Mouse (Mus musculus) gastrocnemius, postnatal 10 days (tissue): ENCODE data around the gene Irf1. TPM values are rescaled to one million over a fixed set of nuclear protein-coding genes. Genes with fewer than 3 reads are reported as not detected.

Experiments used
- DNase-seq: peaks from one replicate; pipeline ENCODE4 v3.0.0; 2021; ENCODE audit warnings: mixed read lengths
- total RNA-seq, 2 experiments: library from RNA; stranded (reverse); gene quantifications; 2 replicates each; pipeline ENCODE4 v1.2.3; 2021

Irf1 gene
- total RNA-seq, 2 experiments from 2014 or later: 9.4 to 13.7 TPM

GRCm38 (mm10) chr11:53785311-53785936 lies 15.6 kb downstream of the Irf1 start:
- DNase-seq: no peak

- DNase-seq: no peak
Observed at GRCm38 (mm10) chr11:53786058-53787031, 16.5 kb downstream of the Irf1 start.

- DNase-seq: peak; percentile 35
Observed at GRCm38 (mm10) chr11:53788196-53788595, 18.4 kb downstream of the Irf1 start.

- no peak for DNase-seq
Observed at GRCm38 (mm10) chr11:53789277-53789676, 19.5 kb downstream of the Irf1 start.

GRCm38 (mm10) chr11:53792986-53793385 lies 23.2 kb downstream of the Irf1 start:
- DNase-seq: peak; percentile 35

GRCm38 (mm10) chr11:53794015-53794414 lies 24.2 kb downstream of the Irf1 start:
- DNase-seq: no peak

- DNase-seq: peak; percentile 34
Observed at GRCm38 (mm10) chr11:53794671-53795557, 25.1 kb downstream of the Irf1 start.

GRCm38 (mm10) chr11:53795813-53796212 lies 26.0 kb downstream of the Irf1 start:
- DNase-seq: no peak

GRCm38 (mm10) chr11:53796409-53797151 lies 26.8 kb downstream of the Irf1 start:
- DNase-seq: peak; percentile 30

- DNase-seq: no peak
Observed at GRCm38 (mm10) chr11:53797386-53797920, 27.6 kb downstream of the Irf1 start.

GRCm38 (mm10) chr11:53798041-53798711 lies 28.4 kb downstream of the Irf1 start:
- no peak for DNase-seq

GRCm38 (mm10) chr11:53800036-53800435 lies 30.2 kb downstream of the Irf1 start:
- no peak for DNase-seq

- no peak for DNase-seq
Observed at GRCm38 (mm10) chr11:53800975-53801374, 31.2 kb downstream of the Irf1 start.

- DNase-seq: no peak
Observed at GRCm38 (mm10) chr11:53803093-53803492, 33.3 kb downstream of the Irf1 start.

GRCm38 (mm10) chr11:53803494-53803893 lies 33.7 kb downstream of the Irf1 start:
- no peak for DNase-seq

- DNase-seq: no peak
Observed at GRCm38 (mm10) chr11:53804569-53805344, 34.9 kb downstream of the Irf1 start.

- no peak for DNase-seq
Observed at GRCm38 (mm10) chr11:53805786-53806185, 36.0 kb downstream of the Irf1 start.

GRCm38 (mm10) chr11:53809354-53809753 lies 39.5 kb downstream of the Irf1 start:
- DNase-seq: no peak

- DNase-seq: no peak
Observed at GRCm38 (mm10) chr11:53810156-53810555, 40.3 kb downstream of the Irf1 start.

GRCm38 (mm10) chr11:53810749-53811148 lies 40.9 kb downstream of the Irf1 start:
- no peak for DNase-seq
